Mouse (Mus musculus) cortical plate, adult 2 months (tissue): ENCODE measurements around the gene Sema6c.

Source experiments
- CTCF ChIP-seq: fragments of 200-500 bp; IDR thresholded peaks from 2 replicates; pipeline ENCODE4 v1.5.1; 2011; ENCODE audit warnings: mild to moderate bottlenecking, control low read depth, low read length; ENCODE audit not compliant: insufficient read depth; ENCODE audit errors: extremely low read depth
- POLR2A ChIP-seq: fragments of 200-500 bp; IDR thresholded peaks from 2 replicates; pipeline ENCODE4 v1.6.1; 2011; ENCODE audit warnings: mild to moderate bottlenecking, low read length, control low read depth; ENCODE audit not compliant: insufficient read depth; ENCODE audit errors: extremely low read depth

- TF ChIP-seq CTCF, result no peak
- no peak for TF ChIP-seq POLR2A
Observed at GRCm38 (mm10) chr3:95194721-95195135, 34.5 kb downstream of the Sema6c start.
